Mouse (Mus musculus): ENCODE measurements around the gene Gnl3l. TPM values are rescaled to one million over a fixed set of nuclear protein-coding genes. Genes with fewer than 3 reads are reported as not detected.
A peak's percentile ranks its signal among the peaks of the same experiment; 100 is the strongest.

The Gnl3l gene
- 26.2 and 28.0 TPM in 2 replicates for polyA plus RNA-seq (2015; fragmentation: Nextera tagmentation; extraction: Ambion mirVana)

DNA sequence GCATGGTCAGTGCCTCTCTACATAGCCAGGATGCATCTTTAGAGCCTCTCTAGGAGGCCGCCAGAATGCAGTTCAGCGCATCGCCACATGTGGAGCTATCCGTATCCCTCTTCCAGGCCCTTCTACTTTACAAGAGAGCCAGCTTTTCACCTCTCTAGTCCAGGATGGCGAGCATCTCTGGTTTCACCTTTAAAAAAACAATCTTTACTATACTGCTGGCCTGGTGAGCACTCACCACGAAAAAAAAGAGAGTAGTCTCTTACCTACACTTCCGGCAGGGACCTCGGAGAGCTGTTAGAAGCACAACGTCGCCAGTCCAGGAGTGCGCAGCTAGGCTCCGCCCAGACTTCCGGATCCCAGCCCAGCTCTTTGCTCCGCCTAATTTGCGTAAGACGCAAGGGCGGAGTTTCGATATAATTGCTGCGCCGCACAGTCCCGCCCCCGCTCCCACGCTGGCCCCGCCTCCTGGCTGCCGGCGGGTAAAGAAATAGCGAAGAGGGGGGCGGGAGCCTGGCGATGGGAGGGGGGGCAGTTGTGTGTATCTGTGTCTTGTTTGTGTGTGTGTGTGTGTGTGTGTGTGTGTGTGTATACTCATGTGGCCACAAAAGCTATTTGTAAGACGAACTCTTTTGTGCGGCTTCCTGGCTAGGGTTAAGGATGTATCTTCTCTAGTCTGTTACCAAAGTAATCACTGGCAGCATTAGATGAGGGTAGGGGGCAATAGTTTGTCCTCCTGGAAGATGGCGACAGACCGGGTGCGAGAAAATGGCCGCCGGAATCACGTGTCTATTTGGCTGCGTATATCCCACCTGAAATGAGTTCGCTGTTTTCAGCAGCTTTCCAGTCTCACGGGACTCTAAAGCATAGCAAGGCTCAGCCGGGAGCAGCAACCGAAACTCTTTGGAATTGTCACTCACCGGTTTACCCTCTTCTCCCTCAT lies at the start of gene Gnl3l:
Gnl3l (minus strand) TSS at position 385 of the 940 bp plus-strand sequence.
- Histone ChIP-seq H3K27ac (peak within 1 kb of the TSS; percentile 40), H3K4me3 (replicated peaks) (peak within 1 kb of the TSS; percentile 35), H3K9ac (peak within 1 kb of the TSS; percentile 31; the same call in 1 of the 2 replicates), H3K4me1 (replicated peaks) (no peaks in the 10 kb centered on the region), H3K36me3 (no peaks in the 10 kb centered on the region), H3K27me3 (replicated peaks) (no peaks in the 10 kb centered on the region), H3K4me2 (replicated peaks) (peak within 1 kb of the TSS; percentile 53), H3K9me3 (no peaks in the 10 kb centered on the region)
- ATAC-seq: peak; percentile 98
- WGBS: 17% methylated on average over 42 of the region's 43 CpGs

DNA sequence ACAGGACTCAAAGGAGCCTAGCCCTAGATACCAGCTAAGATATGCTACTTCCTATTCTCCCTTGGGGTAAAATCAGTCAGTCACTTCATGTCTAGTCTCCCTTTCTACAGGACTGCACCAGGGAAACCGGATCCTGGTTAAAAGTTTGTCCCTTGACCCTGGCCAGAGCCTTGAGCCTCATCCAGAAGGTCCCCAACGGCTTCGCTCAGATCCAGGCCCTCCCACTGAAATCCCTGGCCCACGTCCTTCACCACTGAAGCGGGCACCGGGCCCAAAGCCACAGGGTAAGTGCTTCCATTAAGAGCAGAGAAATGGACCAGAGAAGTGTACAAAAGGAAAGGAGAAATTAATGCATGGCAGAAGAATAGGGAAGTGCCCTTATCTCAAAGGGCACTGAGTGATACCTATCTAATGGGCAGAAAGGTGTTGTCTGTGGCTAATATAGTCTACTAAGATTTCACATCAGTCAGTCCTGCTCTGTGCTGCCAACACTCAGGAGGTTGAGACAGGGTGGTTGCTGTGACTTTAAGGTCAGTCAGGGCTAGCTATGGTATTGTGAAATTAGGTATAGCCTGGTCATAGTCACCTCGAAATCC lies 49.0 kb upstream of the Gnl3l start:
- 85% methylated on average over 7 of the region's 7 CpGs for WGBS

DNA sequence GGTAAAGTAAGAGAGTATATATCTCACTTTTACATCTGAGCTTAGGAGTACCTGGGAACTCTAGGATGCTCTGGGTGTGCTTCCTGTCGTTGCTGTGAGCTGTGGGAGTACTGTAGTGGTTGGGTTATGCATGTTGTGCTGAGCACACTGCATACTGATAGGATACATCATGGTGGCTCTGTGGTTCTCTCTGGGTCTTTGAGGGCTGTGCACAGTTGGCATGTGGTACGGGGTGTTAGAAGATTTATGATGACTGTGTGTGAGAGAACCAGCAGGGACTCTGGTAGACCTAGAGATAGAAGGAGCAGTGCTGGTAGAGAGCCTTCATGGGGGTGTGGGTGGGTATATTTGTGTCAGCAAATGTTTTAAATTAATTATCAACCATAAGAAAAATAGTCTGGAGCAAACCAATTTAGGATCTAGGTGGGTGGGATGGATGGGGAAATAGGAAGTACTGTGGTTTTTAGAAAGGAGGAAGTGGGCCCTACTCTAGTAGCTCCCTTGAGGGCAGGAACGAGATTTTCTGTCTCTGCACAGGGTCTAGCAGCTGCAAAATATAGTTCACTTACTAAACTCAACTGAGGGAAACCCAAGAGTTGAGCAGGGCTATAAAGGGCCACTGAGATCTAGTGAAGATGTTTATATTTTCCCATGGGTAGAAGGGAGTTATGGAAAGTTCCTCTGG lies 44.6 kb upstream of the Gnl3l start:
- H3K9ac ChIP-seq: no peak overlapping the region
- H3K4me3 ChIP-seq (replicated peaks): no peak overlapping the region
- no peaks in the 10 kb centered on the region for H3K9me3 ChIP-seq
- no peaks in the 10 kb centered on the region for H3K27me3 ChIP-seq (replicated peaks)
- ATAC-seq: no peak
- no peaks in the 10 kb centered on the region for H3K4me1 ChIP-seq (replicated peaks)
- no peak overlapping the region for H3K4me2 ChIP-seq (replicated peaks)
- H3K36me3 ChIP-seq: no peaks in the 10 kb centered on the region
- WGBS: 59% methylated on average over 3 of the region's 3 CpGs
- H3K27ac ChIP-seq: no peak overlapping the region

More for the DNA sequence above, 49.0 kb upstream of the Gnl3l start:
- no peaks in the 10 kb centered on the region for H3K9me3 ChIP-seq
- no peaks in the 10 kb centered on the region for H3K27me3 ChIP-seq (replicated peaks)
- H3K4me2 ChIP-seq (replicated peaks): no peak overlapping the region
- no peaks in the 10 kb centered on the region for H3K4me1 ChIP-seq (replicated peaks)
- ATAC-seq: no peak
- no peak overlapping the region for H3K4me3 ChIP-seq (replicated peaks)
- H3K36me3 ChIP-seq: no peaks in the 10 kb centered on the region
- no peak overlapping the region for H3K9ac ChIP-seq
- H3K27ac ChIP-seq: no peak overlapping the region

DNA sequence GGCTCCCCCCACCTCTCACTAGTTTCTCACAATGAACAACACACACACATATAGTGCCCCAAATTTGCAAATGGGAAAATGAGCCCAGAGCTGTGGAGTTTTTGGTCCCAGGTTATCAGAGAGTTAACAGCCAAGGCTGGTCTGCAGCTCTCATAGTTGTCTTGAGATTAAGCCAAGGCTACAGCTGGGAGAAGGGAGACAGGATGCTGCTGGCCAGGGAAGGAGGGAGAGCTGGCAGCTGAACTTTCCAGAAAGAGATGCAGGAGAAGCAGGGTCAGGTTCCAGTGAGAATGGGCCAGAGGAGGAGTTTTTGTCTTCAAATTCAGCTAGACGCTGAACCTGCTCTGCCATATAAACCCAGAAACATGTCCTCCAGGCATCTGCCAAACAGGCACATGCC lies 42.2 kb upstream of the Gnl3l start:
- peaks cover 1% of the 10 kb centered on the region; the same call in 1 of the 2 replicates for H3K4me1 ChIP-seq (replicated peaks)
- no peaks in the 10 kb centered on the region for H3K27me3 ChIP-seq (replicated peaks)
- H3K4me2 ChIP-seq (replicated peaks): no peak overlapping the region
- H3K9ac ChIP-seq: no peak overlapping the region
- H3K27ac ChIP-seq: no peak overlapping the region
- H3K4me3 ChIP-seq (replicated peaks): no peak overlapping the region
- 68% methylated on average over 1 of the region's 1 CpGs for WGBS
- ATAC-seq: no peak
- no peaks in the 10 kb centered on the region for H3K9me3 ChIP-seq
- H3K36me3 ChIP-seq: no peaks in the 10 kb centered on the region

DNA sequence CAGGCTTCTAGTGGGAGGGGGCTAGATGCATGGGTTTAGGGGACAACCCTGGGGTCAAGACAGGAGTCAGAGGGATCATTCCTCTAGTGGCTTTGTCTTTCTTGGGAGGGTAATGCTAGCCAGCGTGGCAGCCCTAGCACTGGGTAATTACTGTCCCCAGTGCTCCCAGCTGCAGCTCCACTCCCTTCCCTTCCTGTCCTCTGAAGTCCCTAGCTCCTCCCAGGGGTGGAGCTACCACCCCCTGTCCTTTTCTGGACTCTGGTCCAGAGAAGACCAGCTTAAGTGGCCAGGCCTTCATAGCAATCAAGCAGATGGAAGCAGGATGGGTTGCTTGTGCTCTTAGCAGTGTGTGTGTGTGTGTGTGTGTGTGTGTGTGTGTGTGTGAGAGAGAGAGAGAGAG lies 38.4 kb upstream of the Gnl3l start:
- Histone ChIP-seq H3K27ac (no peak overlapping the region), H3K4me1 (replicated peaks) (peaks cover 2% of the 10 kb centered on the region; the same call in 1 of the 2 replicates), H3K9ac (no peak overlapping the region), H3K4me3 (replicated peaks) (no peak overlapping the region), H3K36me3 (no peaks in the 10 kb centered on the region), H3K9me3 (no peaks in the 10 kb centered on the region), H3K4me2 (replicated peaks) (no peak overlapping the region), H3K27me3 (replicated peaks) (no peaks in the 10 kb centered on the region)
- WGBS: 17% methylated on average over 1 of the region's 1 CpGs
- peak; percentile 90 for ATAC-seq

DNA sequence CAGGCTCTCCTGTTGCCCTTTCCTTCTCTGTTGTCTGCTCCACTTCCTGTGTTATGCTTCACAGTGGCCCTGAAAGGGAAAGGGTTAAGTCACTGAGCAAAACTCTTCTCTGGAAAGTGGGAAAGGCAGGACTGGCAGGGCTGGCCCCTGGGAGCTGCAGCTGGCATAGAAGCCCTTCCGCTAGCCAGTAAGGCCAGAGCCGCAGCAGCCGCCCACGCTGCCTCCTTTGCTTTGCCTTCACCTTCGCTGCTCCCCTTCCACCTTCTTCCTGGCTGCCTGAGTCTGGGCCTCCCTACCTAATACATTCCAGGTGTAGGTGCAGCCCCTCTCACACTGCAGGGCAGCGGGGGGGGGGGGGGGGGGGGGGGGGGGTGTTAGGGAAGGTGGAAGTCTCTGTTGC lies 37.4 kb upstream of the Gnl3l start:
- no peak overlapping the region for H3K4me3 ChIP-seq (replicated peaks)
- ATAC-seq: peak; percentile 17; the same call in 1 of the 2 replicates
- 46% methylated on average over 5 of the region's 6 CpGs for WGBS
- H3K9ac ChIP-seq: no peak overlapping the region
- H3K4me2 ChIP-seq (replicated peaks): 0 out of 2 replicates have a peak overlapping the region, but pooled peaks have one; percentile 6
- H3K36me3 ChIP-seq: no peaks in the 10 kb centered on the region
- H3K27ac ChIP-seq: no peak overlapping the region
- H3K4me1 ChIP-seq (replicated peaks): peaks cover 4% of the 10 kb centered on the region; the same call in 1 of the 2 replicates
- H3K27me3 ChIP-seq (replicated peaks): no peaks in the 10 kb centered on the region
- H3K9me3 ChIP-seq: no peaks in the 10 kb centered on the region

DNA sequence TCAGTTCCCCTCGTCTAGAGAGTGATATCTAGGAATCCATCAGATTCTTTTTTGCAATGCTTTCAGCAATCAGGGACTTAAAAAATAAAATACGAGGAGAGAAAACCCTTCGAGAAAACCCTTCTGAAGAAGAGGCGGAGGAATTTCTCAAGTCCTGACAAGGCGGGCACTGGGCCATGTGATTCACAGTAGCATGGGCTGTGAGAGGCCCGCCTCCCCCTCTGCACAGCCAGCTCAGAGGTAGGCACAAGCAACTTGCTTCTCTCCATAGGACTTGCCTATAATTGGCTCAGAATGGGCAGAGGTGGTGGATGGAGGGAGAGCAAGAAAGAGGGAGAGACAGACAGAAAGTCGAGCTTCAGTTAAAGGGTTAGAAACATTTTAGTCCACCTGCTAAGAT lies 33.2 kb upstream of the Gnl3l start:
- no peak for ATAC-seq
- WGBS: 75% methylated on average over 7 of the region's 7 CpGs
- no peak overlapping the region for H3K4me2 ChIP-seq (replicated peaks)
- H3K9ac ChIP-seq: no peak overlapping the region
- no peaks in the 10 kb centered on the region for H3K27me3 ChIP-seq (replicated peaks)
- H3K9me3 ChIP-seq: no peaks in the 10 kb centered on the region
- peaks cover 5% of the 10 kb centered on the region; the same call in 1 of the 2 replicates for H3K4me1 ChIP-seq (replicated peaks)
- H3K27ac ChIP-seq: no peak overlapping the region
- no peaks in the 10 kb centered on the region for H3K36me3 ChIP-seq
- no peak overlapping the region for H3K4me3 ChIP-seq (replicated peaks)

DNA sequence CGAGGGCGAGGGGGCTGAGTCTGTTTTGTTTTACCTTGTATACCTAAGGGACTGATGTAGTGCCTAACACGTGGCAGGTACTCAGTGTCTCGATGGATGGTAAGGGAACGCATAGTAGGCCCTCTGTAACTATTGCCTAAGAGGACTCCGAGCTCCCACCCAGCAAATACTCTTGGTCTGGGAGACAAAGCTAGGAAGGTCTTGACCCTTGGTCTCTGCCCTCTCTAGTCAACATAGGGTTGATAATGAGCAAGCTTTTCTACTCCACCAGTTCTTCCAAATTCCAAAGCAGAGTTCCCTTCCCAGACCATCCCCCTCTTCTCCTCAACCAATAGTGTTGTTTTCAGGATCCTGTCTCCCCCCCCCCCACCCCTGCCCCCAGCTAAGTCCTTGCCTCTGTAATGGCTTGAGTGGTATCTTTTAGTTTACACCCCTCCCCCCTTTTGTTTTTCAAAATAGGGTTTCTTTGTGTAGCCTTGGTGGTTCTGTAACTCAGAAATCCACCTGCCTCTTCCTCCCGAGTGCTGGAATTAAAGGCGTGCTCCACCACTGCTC lies 32.6 kb upstream of the Gnl3l start:
- Histone ChIP-seq H3K27me3 (replicated peaks) (no peaks in the 10 kb centered on the region), H3K4me3 (replicated peaks) (no peak overlapping the region), H3K27ac (no peak overlapping the region), H3K36me3 (no peaks in the 10 kb centered on the region), H3K4me1 (replicated peaks) (peaks cover 5% of the 10 kb centered on the region; the same call in 1 of the 2 replicates), H3K9ac (no peak overlapping the region), H3K9me3 (no peaks in the 10 kb centered on the region), H3K4me2 (replicated peaks) (0 out of 2 replicates have a peak overlapping the region, but pooled peaks have one; percentile 63)
- ATAC-seq: no peak
- 50% methylated on average over 8 of the region's 8 CpGs for WGBS

DNA sequence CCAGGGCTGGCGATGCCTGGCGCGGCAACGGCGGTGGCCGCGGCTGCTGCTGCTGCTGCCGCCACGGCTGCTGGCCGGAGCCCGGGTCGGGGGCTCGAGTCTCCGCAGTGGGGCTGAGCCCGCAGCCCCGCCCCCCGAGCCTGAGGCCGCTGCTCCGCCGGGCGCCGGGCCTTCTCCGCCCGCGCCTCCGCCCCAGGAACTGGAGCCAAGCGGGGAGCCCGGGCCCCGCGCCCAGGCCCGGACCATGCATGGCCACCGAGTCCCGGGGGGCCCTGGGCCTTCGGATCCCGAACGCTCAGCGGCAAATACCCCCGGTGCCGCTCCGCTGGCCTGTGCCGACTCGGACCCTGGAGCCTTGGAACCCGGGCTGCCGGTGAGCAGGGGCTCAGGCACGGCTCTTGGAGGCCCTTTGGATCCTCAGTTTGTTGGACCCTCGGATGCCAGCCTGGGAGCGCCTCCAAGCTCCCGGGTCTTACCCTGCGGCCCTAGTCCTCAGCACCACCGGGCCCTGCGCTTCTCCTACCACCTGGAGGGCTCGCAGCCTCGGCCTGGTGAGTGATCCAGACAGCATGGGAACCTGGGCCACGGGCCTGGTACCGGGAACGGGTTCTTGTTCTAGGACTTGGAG lies 30.4 kb upstream of the Gnl3l start:
- Histone ChIP-seq H3K4me3 (replicated peaks) (peak overlapping the region; percentile 61), H3K36me3 (no peaks in the 10 kb centered on the region), H3K4me1 (replicated peaks) (0 out of 2 replicates have a peak, but pooled peaks cover 2% of the 10 kb centered on the region), H3K27me3 (replicated peaks) (no peaks in the 10 kb centered on the region), H3K9ac (peak overlapping the region; percentile 66), H3K9me3 (no peaks in the 10 kb centered on the region), H3K4me2 (replicated peaks) (peak overlapping the region; percentile 63), H3K27ac (peak overlapping the region; percentile 87)
- peak; percentile 70 for ATAC-seq
- WGBS: 18% methylated on average over 56 of the region's 56 CpGs

DNA sequence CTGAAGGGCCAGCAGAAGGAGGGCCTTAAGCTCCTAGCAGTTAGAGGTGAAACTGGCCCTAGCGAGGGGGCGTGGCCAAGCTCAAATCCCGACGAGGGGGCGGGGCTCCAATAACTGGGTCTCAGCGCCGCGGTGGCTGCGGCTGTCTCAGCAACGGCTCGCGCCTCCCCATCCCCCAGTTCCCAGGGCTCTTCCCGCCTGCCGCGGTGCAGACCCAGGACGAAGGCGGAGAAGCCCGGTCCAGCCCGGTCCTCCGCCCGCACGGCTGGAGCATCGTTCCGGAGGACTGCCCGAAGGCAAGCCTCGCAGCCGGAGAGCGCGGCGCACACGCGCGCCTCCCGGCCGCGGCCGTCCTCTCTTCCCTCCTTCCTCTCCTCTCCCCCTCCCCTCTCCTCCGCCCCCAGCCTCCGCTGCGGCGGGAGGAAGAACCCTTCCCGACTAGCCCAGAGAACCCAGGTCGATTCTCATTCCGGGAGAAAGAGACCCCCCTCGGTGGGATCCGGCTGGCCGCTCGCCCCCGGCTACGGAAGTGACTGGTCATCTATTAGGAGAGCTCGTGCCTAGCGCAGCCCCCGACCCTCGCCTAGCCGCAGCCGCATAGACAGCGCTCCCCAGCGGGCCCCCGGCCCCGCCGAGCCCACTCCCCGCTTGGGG lies 29.8 kb upstream of the Gnl3l start:
- WGBS: 21% methylated on average over 34 of the region's 62 CpGs
- H3K4me2 ChIP-seq (replicated peaks): peak overlapping the region; percentile 63
- peak overlapping the region; percentile 61 for H3K4me3 ChIP-seq (replicated peaks)
- no peaks in the 10 kb centered on the region for H3K36me3 ChIP-seq
- 0 out of 2 replicates have a peak, but pooled peaks cover 2% of the 10 kb centered on the region for H3K4me1 ChIP-seq (replicated peaks)
- ATAC-seq: peak; percentile 91
- no peaks in the 10 kb centered on the region for H3K27me3 ChIP-seq (replicated peaks)
- H3K27ac ChIP-seq: peak overlapping the region; percentile 87
- H3K9ac ChIP-seq: peak overlapping the region; percentile 66
- H3K9me3 ChIP-seq: no peaks in the 10 kb centered on the region

DNA sequence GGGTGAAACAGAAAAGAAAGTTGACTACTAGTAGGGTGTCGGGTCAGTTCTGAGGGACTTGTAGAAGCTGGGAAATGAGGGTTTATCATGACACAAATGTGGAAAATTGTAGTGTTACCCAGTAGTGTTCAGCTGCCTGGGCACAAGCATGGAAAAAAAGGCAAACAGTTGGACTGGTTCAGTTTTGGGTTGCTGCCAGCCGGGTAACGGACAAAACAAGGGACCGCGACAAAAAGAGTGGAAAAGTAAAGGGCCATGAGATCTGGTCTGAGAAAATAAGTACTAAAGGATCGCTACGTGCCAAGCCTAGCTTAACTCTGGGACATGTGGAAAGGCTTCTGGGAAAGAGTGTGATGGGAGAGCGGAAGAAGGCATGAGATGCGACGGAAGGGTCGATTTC lies 29.2 kb upstream of the Gnl3l start:
- H3K9ac ChIP-seq: no peak overlapping the region; the same call in 1 of the 2 replicates
- H3K9me3 ChIP-seq: no peaks in the 10 kb centered on the region
- peak overlapping the region; percentile 61 for H3K4me3 ChIP-seq (replicated peaks)
- ATAC-seq: no peak
- 41% methylated on average over 11 of the region's 11 CpGs for WGBS
- no peaks in the 10 kb centered on the region for H3K36me3 ChIP-seq
- H3K4me2 ChIP-seq (replicated peaks): peak overlapping the region; percentile 63
- H3K27me3 ChIP-seq (replicated peaks): no peaks in the 10 kb centered on the region
- H3K27ac ChIP-seq: peak overlapping the region; percentile 87
- 0 out of 2 replicates have a peak, but pooled peaks cover 2% of the 10 kb centered on the region for H3K4me1 ChIP-seq (replicated peaks)
